Comparison of ENCODE assay signal across 8 mouse cellular contexts in the genomic region with DNA sequence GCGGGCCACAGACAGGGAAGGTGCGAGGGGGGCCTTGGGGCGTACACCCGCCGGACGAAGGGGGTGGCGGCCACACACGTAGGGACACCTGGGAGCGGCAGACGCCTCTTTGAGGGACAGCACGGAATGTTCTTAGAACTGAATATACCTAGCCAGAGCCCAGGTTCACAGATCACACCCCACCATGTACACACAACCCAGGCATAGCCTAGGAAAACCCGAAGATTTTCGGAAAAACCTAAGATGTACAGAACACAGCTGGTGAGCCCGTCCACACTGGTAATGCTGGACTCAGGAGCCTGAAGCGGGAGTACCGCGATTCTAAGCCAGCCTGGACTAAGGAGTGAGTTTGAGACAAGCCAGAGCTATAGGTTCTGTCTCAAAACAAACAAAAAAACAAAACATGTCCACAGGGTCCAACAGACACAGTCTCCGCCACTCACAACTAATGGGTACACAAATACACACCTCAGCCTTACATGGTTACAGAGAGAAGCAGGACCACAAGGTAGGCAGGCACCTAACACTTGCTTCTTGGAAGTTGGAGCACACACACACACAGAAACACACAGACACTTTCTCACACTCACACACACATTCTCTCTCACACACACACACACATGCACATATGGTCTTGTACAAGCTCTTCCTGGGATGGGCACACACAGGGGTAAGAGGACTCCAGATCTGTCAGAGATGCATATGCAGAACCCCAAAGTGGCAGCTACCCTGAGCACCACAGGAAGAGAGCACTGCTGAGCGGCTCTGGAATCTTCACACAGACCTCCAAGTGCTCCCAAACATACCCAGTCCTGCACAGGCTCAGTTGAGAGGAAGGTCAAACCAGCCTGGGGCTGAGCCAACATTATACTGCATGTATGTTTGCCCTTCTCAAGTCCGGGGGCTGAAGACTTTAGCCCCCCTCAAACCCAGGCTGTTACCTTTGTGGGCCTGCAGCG. TPM values are rescaled to one million over a fixed set of nuclear protein-coding genes. Genes with fewer than 3 reads are reported as not detected.
DNase-seq lines count a peak whose midpoint lies in the region; ATAC-seq and TF ChIP-seq lines count a peak whose summit lies in the region.

No protein-coding gene starts in this region.

- intact Hi-C loops in heart, adult 2 months (cut with DNase I), result loop anchor here (10.0 kb wide), 1 partner anchor 440 kb away; a partner anchor contains a TSS
- intact Hi-C loops in heart, postnatal 36 days (cut with DNase I), result no loop called here

- peaks cover 9% of the 10 kb centered on the region for H3K4me1 ChIP-seq in heart, adult 2 months (ENCODE audit: control insufficient read depth, insufficient read depth, low read length)
- peaks cover 25% of the 10 kb centered on the region for H3K4me1 ChIP-seq in forebrain, embryonic 11.5 days (replicated peaks; ENCODE audit: control insufficient read depth, insufficient read depth, low read length)
- peaks cover 61% of the 10 kb centered on the region for H3K4me1 ChIP-seq in liver, embryonic 13.5 days (replicated peaks)

- no peaks in the 10 kb centered on the region for H3K9me3 ChIP-seq in forebrain, embryonic 11.5 days (ENCODE audit: control insufficient read depth, low read length)
- H3K9me3 ChIP-seq in liver, embryonic 13.5 days (replicated peaks), result no peaks in the 10 kb centered on the region

- 28% methylated on average over 21 of the region's 21 CpGs for WGBS in heart, adult 2 months
- 20% methylated on average over 21 of the region's 21 CpGs for WGBS in forebrain, embryonic 11.5 days
- 25% methylated on average over 21 of the region's 21 CpGs for WGBS in liver, embryonic 13.5 days (ENCODE audit: insufficient replicate concordance)

- H3ac ChIP-seq in C2C12 (ENCODE audit: control insufficient read depth, insufficient read length, low read depth), result peak overlapping the region; percentile 94

- H3K27ac ChIP-seq in heart, adult 2 months, result no peak overlapping the region; the same call in 1 of the 2 replicates
- H3K27ac ChIP-seq in forebrain, embryonic 11.5 days (ENCODE audit: low read depth, low read length), result peak overlapping the region; percentile 83
- H3K27ac ChIP-seq in liver, embryonic 13.5 days, result no peak overlapping the region

- no peak for DNase-seq in heart, adult 2 months
- no peak for DNase-seq in heart, postnatal 36 days
- no peak for DNase-seq in forebrain, embryonic 11.5 days (ENCODE audit: low spot score)
- no peak for DNase-seq in liver, embryonic 13.5 days
- DNase-seq in yolk sac, embryonic 10.5 days (ENCODE audit: low spot score), result no peak
- DNase-seq in ovary, postnatal 36 days (ENCODE audit: low spot score), result no peak
- no peak for DNase-seq in right cerebral cortex, adult 2 months (ENCODE audit: low spot score in 2 of 2)

- peak overlapping the region; percentile 67 for H3K4me2 ChIP-seq in forebrain, embryonic 11.5 days (ENCODE audit: low read depth, low read length, severe bottlenecking)
- H3K4me2 ChIP-seq in liver, embryonic 13.5 days, result peak overlapping the region; percentile 77

- no peaks in the 10 kb centered on the region for H3K79me2 ChIP-seq in heart, adult 2 months (replicated peaks; ENCODE audit: control insufficient read depth, insufficient read depth, low read length)
- H3K79me2 ChIP-seq in C2C12 (ENCODE audit: control insufficient read depth, insufficient read depth), result peaks cover 13% of the 10 kb centered on the region

- peak overlapping the region; percentile 58 for H3K4me3 ChIP-seq in heart, adult 2 months
- H3K4me3 ChIP-seq in C2C12 (ENCODE audit: insufficient read depth, poor library complexity, severe bottlenecking), result peak overlapping the region; percentile 43
- H3K4me3 ChIP-seq in forebrain, embryonic 11.5 days (ENCODE audit: low read depth, low read length), result peak overlapping the region; percentile 82
- H3K4me3 ChIP-seq in liver, embryonic 13.5 days (replicated peaks), result peak overlapping the region; percentile 64

- no peak for TF ChIP-seq POLR2A in heart, adult 2 months (IDR thresholded peaks at IDR 0.05; ENCODE audit: insufficient read depth, low read depth, low read length)

- H3K9ac ChIP-seq in heart, adult 2 months (ENCODE audit: low read depth, low read length), result peak overlapping the region; percentile 83
- H3K9ac ChIP-seq in forebrain, embryonic 11.5 days (ENCODE audit: low read length), result peak overlapping the region; percentile 100
- H3K9ac ChIP-seq in liver, embryonic 13.5 days, result peak overlapping the region; percentile 72

- no peaks in the 10 kb centered on the region for H3K36me3 ChIP-seq in heart, adult 2 months (ENCODE audit: control insufficient read depth, insufficient read depth, low read length)
- H3K36me3 ChIP-seq in C2C12 (ENCODE audit: control insufficient read depth, insufficient read depth), result no peaks in the 10 kb centered on the region
- no peaks in the 10 kb centered on the region for H3K36me3 ChIP-seq in forebrain, embryonic 11.5 days (ENCODE audit: control insufficient read depth, insufficient read depth, low read length)
- H3K36me3 ChIP-seq in liver, embryonic 13.5 days, result no peaks in the 10 kb centered on the region

- H3K27me3 ChIP-seq in heart, adult 2 months (ENCODE audit: control insufficient read depth, insufficient read depth, low read length), result no peaks in the 10 kb centered on the region
- no peaks in the 10 kb centered on the region for H3K27me3 ChIP-seq in C2C12 (ENCODE audit: control insufficient read depth, insufficient read depth, insufficient read length)
- H3K27me3 ChIP-seq in forebrain, embryonic 11.5 days (ENCODE audit: control insufficient read depth, insufficient read depth, low read length), result no peaks in the 10 kb centered on the region
- peaks cover 40% of the 10 kb centered on the region for H3K27me3 ChIP-seq in liver, embryonic 13.5 days

- no peak; the same call in 1 of the 2 replicates for ATAC-seq in forebrain, embryonic 11.5 days (replicated peaks; ENCODE audit: low FRiP score)
- ATAC-seq in liver, embryonic 13.5 days (ENCODE audit: low read depth), result no peak

- TF ChIP-seq CTCF in heart, adult 2 months (IDR thresholded peaks at IDR 0.05), result no peak
- TF ChIP-seq CTCF in C2C12 (IDR thresholded peaks at IDR 0.05; ENCODE audit: control insufficient read depth, insufficient read depth, insufficient read length), result no peak

- no peak for TF ChIP-seq EP300 in heart, adult 2 months (IDR thresholded peaks at IDR 0.05; ENCODE audit: insufficient read depth, low read depth, low read length)

- peaks cover 1% of the 10 kb centered on the region for H3K79me3 ChIP-seq in C2C12 (ENCODE audit: low read depth)

TF ChIP-seq in C2C12, 6 proteins besides CTCF, POLR2A, EP300 and RAD21:
- TF ChIP-seq MYOG (IDR thresholded peaks at IDR 0.05; ENCODE audit: control insufficient read depth, extremely low read depth, insufficient read length) (no peak), FOSL1 (IDR thresholded peaks at IDR 0.05; ENCODE audit: insufficient read depth, low read length, poor library complexity, severe bottlenecking) (no peak), CEBPB (IDR thresholded peaks at IDR 0.05; ENCODE audit: low read depth) (no peak), MYOD1 (IDR thresholded peaks at IDR 0.05; ENCODE audit: control insufficient read depth, insufficient read length, low read depth) (no peak)

RNA-seq across cellular contexts. Expression of a gene that starts 0.7 kb away (rescaled TPM):
- 1 to 10 TPM in 1 of 2 experiments, not detected in 1; 1.9 TPM for total RNA-seq in heart, adult 2 months (2021)
- polyA plus RNA-seq in heart, adult 2 months (2012; rRNA removed), result 0.61 TPM in 1 of 2 replicates, not detected in the other
- total RNA-seq in heart, postnatal 36 days (2021), result under 1 TPM; 0.80 to 0.95 TPM
- 1.1 TPM for polyA plus RNA-seq in C2C12 (2012; fragmentation: generic; extraction: Trizol)
- polyA plus RNA-seq in forebrain, embryonic 11.5 days (2014; fragmentation: Nextera tagmentation; extraction: Ambion mirVana), result 2.9 and 5.0 TPM in 2 replicates
- 0.28 and 0.34 TPM in 2 replicates for polyA plus RNA-seq in liver, embryonic 13.5 days (2015; fragmentation: Nextera tagmentation; extraction: Ambion mirVana)

RNA-seq across cellular contexts. Expression of a gene that starts 36.5 kb away (rescaled TPM):
- total RNA-seq in heart, adult 2 months (2021), result under 1 TPM; 0.26 to 0.30 TPM
- polyA plus RNA-seq in heart, adult 2 months (2012; rRNA removed), result 0.29 and 0.55 TPM in 2 replicates
- total RNA-seq in heart, postnatal 36 days (2021), result under 1 TPM in 1 of 2 experiments, not detected in 1; 0.36 TPM
- polyA plus RNA-seq in C2C12 (2012; fragmentation: generic; extraction: Trizol), result 0.61 TPM
- 1.2 and 1.5 TPM in 2 replicates for polyA plus RNA-seq in forebrain, embryonic 11.5 days (2014; fragmentation: Nextera tagmentation; extraction: Ambion mirVana)
- 0.13 and 0.25 TPM in 2 replicates for polyA plus RNA-seq in liver, embryonic 13.5 days (2015; fragmentation: Nextera tagmentation; extraction: Ambion mirVana)

RNA-seq across cellular contexts. Expression of a gene that starts 36.6 kb away (rescaled TPM):
- total RNA-seq in heart, adult 2 months (2021), result 10 to 100 TPM; 10.6 to 11.9 TPM
- polyA plus RNA-seq in heart, adult 2 months (2012; rRNA removed), result 10.2 and 11.2 TPM in 2 replicates
- 10 to 100 TPM; 14.5 to 15.8 TPM for total RNA-seq in heart, postnatal 36 days (2021)
- 25.2 TPM for polyA plus RNA-seq in C2C12 (2012; fragmentation: generic; extraction: Trizol)
- 16.0 and 17.1 TPM in 2 replicates for polyA plus RNA-seq in forebrain, embryonic 11.5 days (2014; fragmentation: Nextera tagmentation; extraction: Ambion mirVana)
- 5.4 and 6.2 TPM in 2 replicates for polyA plus RNA-seq in liver, embryonic 13.5 days (2015; fragmentation: Nextera tagmentation; extraction: Ambion mirVana)

RNA-seq across cellular contexts. Expression of a gene that starts 52.5 kb away (rescaled TPM):
- total RNA-seq in heart, adult 2 months (2021), result 1 to 10 TPM; 6.8 to 8.2 TPM
- 7.6 and 10.4 TPM in 2 replicates for polyA plus RNA-seq in heart, adult 2 months (2012; rRNA removed)
- total RNA-seq in heart, postnatal 36 days (2021), result 10 to 100 TPM in 1 of 2 experiments, 1 to 10 TPM in 1; 9.5 to 11.0 TPM
- 10.1 TPM for polyA plus RNA-seq in C2C12 (2012; fragmentation: generic; extraction: Trizol)
- 34.7 and 37.1 TPM in 2 replicates for polyA plus RNA-seq in forebrain, embryonic 11.5 days (2014; fragmentation: Nextera tagmentation; extraction: Ambion mirVana)
- polyA plus RNA-seq in liver, embryonic 13.5 days (2015; fragmentation: Nextera tagmentation; extraction: Ambion mirVana), result 2.1 and 2.2 TPM in 2 replicates

RNA-seq across cellular contexts. Expression of a gene that starts 58.6 kb away (rescaled TPM):
- total RNA-seq in heart, adult 2 months (2021), result not detected
- 0.20 and 0.23 TPM in 2 replicates for polyA plus RNA-seq in heart, adult 2 months (2012; rRNA removed)
- not detected for total RNA-seq in heart, postnatal 36 days (2021)
- 10.3 TPM for polyA plus RNA-seq in C2C12 (2012; fragmentation: generic; extraction: Trizol)
- polyA plus RNA-seq in forebrain, embryonic 11.5 days (2014; fragmentation: Nextera tagmentation; extraction: Ambion mirVana), result 0.17 and 0.21 TPM in 2 replicates
- polyA plus RNA-seq in liver, embryonic 13.5 days (2015; fragmentation: Nextera tagmentation; extraction: Ambion mirVana), result 0.05 TPM in 1 of 2 replicates, not detected in the other
